Mouse (Mus musculus): ENCODE results near the gene Trim80. TPM values are rescaled to one million over a fixed set of nuclear protein-coding genes. Genes with fewer than 3 reads are reported as not detected.

The Trim80 gene
- polyA plus RNA-seq, 1 experiment, result not detected

- Histone ChIP-seq H3K27me3 (ENCODE audit: control insufficient read depth, insufficient read depth, insufficient read length) (no peaks in the 10 kb centered on the region), H3K4me3 (no peak overlapping the region), H3K4me2 (ENCODE audit: low read depth) (peak overlapping the region; percentile 26), H3K36me3 (ENCODE audit: control insufficient read depth, insufficient read depth) (peaks cover 18% of the 10 kb centered on the region), H3K79me2 (ENCODE audit: control insufficient read depth, insufficient read depth) (no peaks in the 10 kb centered on the region), H3ac (ENCODE audit: control insufficient read depth, insufficient read length) (no peak overlapping the region)
- TF ChIP-seq USF1 (IDR thresholded peaks at IDR 0.05; ENCODE audit: low read depth), result no peak
- TF ChIP-seq MYOD1 (IDR thresholded peaks at IDR 0.05; ENCODE audit: control insufficient read depth in 1 of 3, insufficient read length in 2 of 3, low read depth in 2 of 3), result peak in 1 of 3 experiments; percentile 10
- TF ChIP-seq TCF12 (IDR thresholded peaks at IDR 0.05; ENCODE audit: insufficient read depth, poor library complexity, severe bottlenecking), result no peak
Observed at GRCm38 (mm10) chr11:115427482-115428331, 12.6 kb upstream of the Trim80 start.

- H3K79me2 ChIP-seq (ENCODE audit: control insufficient read depth, insufficient read depth), result no peaks in the 10 kb centered on the region
- no peak overlapping the region for H3K4me2 ChIP-seq (ENCODE audit: low read depth)
- no peak overlapping the region for H3ac ChIP-seq (ENCODE audit: control insufficient read depth, insufficient read length)
- H3K4me3 ChIP-seq, result no peak overlapping the region
- H3K27me3 ChIP-seq (ENCODE audit: control insufficient read depth, insufficient read depth, insufficient read length), result no peaks in the 10 kb centered on the region
- H3K36me3 ChIP-seq (ENCODE audit: control insufficient read depth, insufficient read depth), result peaks cover 18% of the 10 kb centered on the region
- no peak for TF ChIP-seq MYOD1 (IDR thresholded peaks at IDR 0.05; ENCODE audit: control insufficient read depth in 1 of 3, insufficient read length in 2 of 3, low read depth in 2 of 3)
- TF ChIP-seq REST (IDR thresholded peaks at IDR 0.05; ENCODE audit: insufficient read depth, insufficient read length), result no peak
- TF ChIP-seq MAX (IDR thresholded peaks at IDR 0.05; ENCODE audit: low read depth), result no peak
- no peak for TF ChIP-seq TCF12 (IDR thresholded peaks at IDR 0.05; ENCODE audit: insufficient read depth, poor library complexity, severe bottlenecking)
- no peak for TF ChIP-seq USF1 (IDR thresholded peaks at IDR 0.05; ENCODE audit: low read depth)
- TF ChIP-seq TCF3 (IDR thresholded peaks at IDR 0.05; ENCODE audit: insufficient read length, low read depth), result no peak
- TF ChIP-seq MYOG (IDR thresholded peaks at IDR 0.05; ENCODE audit: control insufficient read depth in 1 of 3, insufficient read depth in 1 of 3, insufficient read length in 2 of 3, low read depth in 2 of 3), result no peak
- TF ChIP-seq POLR2AphosphoS2 (IDR thresholded peaks at IDR 0.05; ENCODE audit: insufficient read length, low read depth), result no peak
- no peak for TF ChIP-seq E2F4 (IDR thresholded peaks at IDR 0.05; ENCODE audit: insufficient read depth)
- no peak for TF ChIP-seq POLR2A (IDR thresholded peaks at IDR 0.05; ENCODE audit: insufficient read length, low read depth)
- TF ChIP-seq SRF (IDR thresholded peaks at IDR 0.05; ENCODE audit: control insufficient read depth, insufficient read length, low read depth), result no peak
- TF ChIP-seq CEBPB (IDR thresholded peaks at IDR 0.05; ENCODE audit: insufficient read depth, poor library complexity, severe bottlenecking), result no peak
Observed at GRCm38 (mm10) chr11:115429307-115429706, 11.0 kb upstream of the Trim80 start.

- peaks cover 18% of the 10 kb centered on the region for H3K36me3 ChIP-seq (ENCODE audit: control insufficient read depth, insufficient read depth)
- TF ChIP-seq SRF (IDR thresholded peaks at IDR 0.05; ENCODE audit: control insufficient read depth, insufficient read length, low read depth), result no peak
- TF ChIP-seq MYOD1 (IDR thresholded peaks at IDR 0.05; ENCODE audit: control insufficient read depth in 1 of 3, insufficient read length in 2 of 3, low read depth in 2 of 3), result peak in 2 of 3 experiments; percentile 87 to 93
- no peaks in the 10 kb centered on the region for H3K27me3 ChIP-seq (ENCODE audit: control insufficient read depth, insufficient read depth, insufficient read length)
- H3K79me2 ChIP-seq (ENCODE audit: control insufficient read depth, insufficient read depth), result no peaks in the 10 kb centered on the region
- no peak overlapping the region for H3ac ChIP-seq (ENCODE audit: control insufficient read depth, insufficient read length)
- no peak overlapping the region for H3K4me2 ChIP-seq (ENCODE audit: low read depth)
- no peak overlapping the region for H3K4me3 ChIP-seq
Observed at GRCm38 (mm10) chr11:115430561-115430960, 9.8 kb upstream of the Trim80 start.

GRCm38 (mm10) chr11:115432814-115433213, 7.5 kb upstream of the Trim80 start:
- H3K27me3 ChIP-seq (ENCODE audit: control insufficient read depth, insufficient read depth, insufficient read length), result no peaks in the 10 kb centered on the region
- H3K4me2 ChIP-seq (ENCODE audit: low read depth), result no peak overlapping the region
- H3ac ChIP-seq (ENCODE audit: control insufficient read depth, insufficient read length), result no peak overlapping the region
- peaks cover 11% of the 10 kb centered on the region for H3K36me3 ChIP-seq (ENCODE audit: control insufficient read depth, insufficient read depth)
- TF ChIP-seq MYOD1 (IDR thresholded peaks at IDR 0.05; ENCODE audit: control insufficient read depth in 1 of 3, insufficient read length in 2 of 3, low read depth in 2 of 3), result no peak
- no peak for TF ChIP-seq SRF (IDR thresholded peaks at IDR 0.05; ENCODE audit: control insufficient read depth, insufficient read length, low read depth)
- TF ChIP-seq E2F4 (IDR thresholded peaks at IDR 0.05; ENCODE audit: insufficient read depth), result no peak
- TF ChIP-seq POLR2AphosphoS2 (IDR thresholded peaks at IDR 0.05; ENCODE audit: insufficient read length, low read depth), result peak; percentile 41
- no peak for TF ChIP-seq TCF3 (IDR thresholded peaks at IDR 0.05; ENCODE audit: insufficient read length, low read depth)
- TF ChIP-seq POLR2A (IDR thresholded peaks at IDR 0.05; ENCODE audit: insufficient read length, low read depth), result no peak
- no peak for TF ChIP-seq TCF12 (IDR thresholded peaks at IDR 0.05; ENCODE audit: insufficient read depth, poor library complexity, severe bottlenecking)
- no peak for TF ChIP-seq REST (IDR thresholded peaks at IDR 0.05; ENCODE audit: insufficient read depth, insufficient read length)
- no peak for TF ChIP-seq USF1 (IDR thresholded peaks at IDR 0.05; ENCODE audit: low read depth)
- H3K4me3 ChIP-seq, result no peak overlapping the region
- no peaks in the 10 kb centered on the region for H3K79me2 ChIP-seq (ENCODE audit: control insufficient read depth, insufficient read depth)

GRCm38 (mm10) chr11:115433342-115433741, 7.0 kb upstream of the Trim80 start:
- TF ChIP-seq POLR2A (IDR thresholded peaks at IDR 0.05; ENCODE audit: insufficient read length, low read depth), result no peak
- no peak for TF ChIP-seq TCF3 (IDR thresholded peaks at IDR 0.05; ENCODE audit: insufficient read length, low read depth)
- TF ChIP-seq POLR2AphosphoS2 (IDR thresholded peaks at IDR 0.05; ENCODE audit: insufficient read length, low read depth), result peak; percentile 33
- no peak overlapping the region for H3K4me2 ChIP-seq (ENCODE audit: low read depth)
- no peaks in the 10 kb centered on the region for H3K79me2 ChIP-seq (ENCODE audit: control insufficient read depth, insufficient read depth)
- no peak overlapping the region for H3ac ChIP-seq (ENCODE audit: control insufficient read depth, insufficient read length)
- H3K4me3 ChIP-seq, result no peak overlapping the region
- H3K36me3 ChIP-seq (ENCODE audit: control insufficient read depth, insufficient read depth), result peaks cover 11% of the 10 kb centered on the region
- no peaks in the 10 kb centered on the region for H3K27me3 ChIP-seq (ENCODE audit: control insufficient read depth, insufficient read depth, insufficient read length)
